Mouse (Mus musculus): ENCODE data around the gene Acrbp.
A peak's percentile ranks its signal among the peaks of the same experiment; 100 is the strongest.
"Not testable (repeated sequence)": the region's sequence is repeated elsewhere in the genome, so short reads cannot be mapped to it uniquely, and the experiment has no call there.

The Acrbp gene

GRCm38 (mm10) chr6:125049678-125050077 lies at the start of gene Acrbp:
TSS of gene Acrbp (plus strand) at chr6:125049689.
- DNase-seq, result no peak

GRCm38 (mm10) chr6:125003706-125004105 lies 45.8 kb upstream of the Acrbp start:
- no peak for DNase-seq

GRCm38 (mm10) chr6:125005086-125005485 lies 44.4 kb upstream of the Acrbp start:
- DNase-seq, result no peak

GRCm38 (mm10) chr6:125008060-125008459 lies 41.4 kb upstream of the Acrbp start:
- DNase-seq, result no peak

GRCm38 (mm10) chr6:125008586-125009128 lies 40.8 kb upstream of the Acrbp start:
- DNase-seq, result peak; percentile 96 to 99

GRCm38 (mm10) chr6:125009129-125009180 lies 40.5 kb upstream of the Acrbp start, which contains the start of gene Zfp384:
TSS of gene Zfp384 (plus strand) at chr6:125009145.
- no peak for DNase-seq

- peak; percentile 79 to 84 for DNase-seq
Observed at GRCm38 (mm10) chr6:125009181-125010073, 40.1 kb upstream of the Acrbp start.

GRCm38 (mm10) chr6:125017682-125018081 lies 31.8 kb upstream of the Acrbp start:
- no peak for DNase-seq

GRCm38 (mm10) chr6:125030532-125030931 lies 19.0 kb upstream of the Acrbp start:
- DNase-seq, result peak; percentile 31 to 57

- DNase-seq, result no peak
Observed at GRCm38 (mm10) chr6:125031604-125032003, 17.9 kb upstream of the Acrbp start.

GRCm38 (mm10) chr6:125038666-125039065 lies 10.8 kb upstream of the Acrbp start:
- no peak for DNase-seq

GRCm38 (mm10) chr6:125039131-125039530 lies 10.4 kb upstream of the Acrbp start:
- DNase-seq, result no peak

GRCm38 (mm10) chr6:125039533-125040153 lies 9.8 kb upstream of the Acrbp start, which contains the start of gene Ing4:
TSS of gene Ing4 (plus strand) at chr6:125039760.
- DNase-seq, result peak; percentile 90 to 94

- DNase-seq, result no peak
Observed at GRCm38 (mm10) chr6:125040221-125040620, 9.3 kb upstream of the Acrbp start.

- DNase-seq, result no peak
Observed at GRCm38 (mm10) chr6:125041047-125041446, 8.4 kb upstream of the Acrbp start.

- no peak for DNase-seq
Observed at GRCm38 (mm10) chr6:125042081-125042480, 7.4 kb upstream of the Acrbp start.

GRCm38 (mm10) chr6:125046691-125047090 lies 2.8 kb upstream of the Acrbp start:
- DNase-seq, result peak; percentile 83 to 91

GRCm38 (mm10) chr6:125051237-125051636 lies 1.7 kb downstream of the Acrbp start:
- no peak for DNase-seq

- DNase-seq, result no peak
Observed at GRCm38 (mm10) chr6:125061493-125061892, 12.0 kb downstream of the Acrbp start.

GRCm38 (mm10) chr6:125062511-125062910 lies 13.0 kb downstream of the Acrbp start:
- no peak for DNase-seq

GRCm38 (mm10) chr6:125063906-125064305 lies 14.4 kb downstream of the Acrbp start:
- DNase-seq, result no peak

- not testable (repeated sequence) for DNase-seq
Observed at GRCm38 (mm10) chr6:125065223-125065622, 15.7 kb downstream of the Acrbp start.

GRCm38 (mm10) chr6:125067571-125067995 lies 18.1 kb downstream of the Acrbp start, which contains the start of gene Lpar5:
TSS of gene Lpar5 (plus strand) at chr6:125067920.
- no peak for DNase-seq
